Mouse (Mus musculus) brain, adult 2 months (tissue): ENCODE measurements at regions not wholly inside any gene's neighbourhood (a gene's known extent, or its start where the extent isn't known, plus 50 kb on each side); places are given as distances from the start of the nearest gene placed in this dataset.

ENCODE experiments used
- DNase-seq: peaks from one replicate; pipeline ENCODE4 v3.0.0; 2011; ENCODE audit warnings: low read depth, low spot score

DNA sequence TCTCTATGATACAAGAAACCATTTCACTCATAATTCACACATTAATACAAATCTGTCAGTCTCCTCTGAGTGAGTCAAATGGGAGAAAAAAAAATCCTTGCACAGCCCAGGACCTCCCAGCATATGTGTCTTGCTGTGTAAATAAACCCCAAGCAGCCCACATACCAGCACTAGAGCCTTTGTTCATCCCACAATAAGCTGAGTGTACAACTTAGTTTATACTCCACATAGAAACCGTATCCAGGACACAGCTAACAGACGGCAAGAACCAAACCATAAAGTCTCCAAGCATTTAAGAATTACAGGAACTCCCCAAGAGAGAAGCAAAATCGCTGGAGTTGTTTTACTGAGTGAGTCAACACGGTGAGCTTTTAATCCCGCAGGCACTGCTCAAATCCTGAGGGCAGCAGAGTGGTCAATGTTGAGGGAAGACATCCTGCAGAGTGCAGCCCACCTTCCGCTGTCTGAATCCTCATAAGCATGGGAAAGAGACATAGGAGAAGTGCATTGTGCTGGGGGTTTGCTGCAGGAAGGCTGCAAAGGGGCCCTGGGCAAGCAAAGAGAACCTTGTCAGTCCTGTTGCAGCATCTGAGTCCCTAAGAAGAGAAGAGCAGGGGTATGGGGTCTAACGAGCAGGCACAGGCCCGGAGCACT is 436.4 kb downstream of the Tns3 start:
- DNase-seq: peak; percentile 24

DNA sequence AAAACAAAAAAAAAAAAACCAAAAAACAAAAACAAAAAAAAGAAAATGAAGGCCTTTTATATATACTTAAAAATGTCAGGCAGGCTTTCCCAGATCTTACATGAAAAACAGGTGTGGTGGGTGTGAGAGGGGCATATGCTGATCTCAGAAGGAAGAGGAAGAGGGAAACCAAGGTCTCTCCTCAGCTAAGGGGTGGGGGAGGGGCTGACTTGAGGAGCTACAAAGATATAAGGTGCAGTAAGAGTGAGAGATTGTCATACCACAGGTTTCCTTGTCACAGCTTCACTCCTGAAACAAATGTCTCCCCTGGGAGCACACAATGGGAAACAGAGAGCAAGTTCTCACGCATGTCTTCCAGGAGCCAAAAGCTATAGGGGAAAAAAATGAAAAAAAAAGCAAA is 440.0 kb downstream of the Tns3 start:
- no peak for DNase-seq

DNA sequence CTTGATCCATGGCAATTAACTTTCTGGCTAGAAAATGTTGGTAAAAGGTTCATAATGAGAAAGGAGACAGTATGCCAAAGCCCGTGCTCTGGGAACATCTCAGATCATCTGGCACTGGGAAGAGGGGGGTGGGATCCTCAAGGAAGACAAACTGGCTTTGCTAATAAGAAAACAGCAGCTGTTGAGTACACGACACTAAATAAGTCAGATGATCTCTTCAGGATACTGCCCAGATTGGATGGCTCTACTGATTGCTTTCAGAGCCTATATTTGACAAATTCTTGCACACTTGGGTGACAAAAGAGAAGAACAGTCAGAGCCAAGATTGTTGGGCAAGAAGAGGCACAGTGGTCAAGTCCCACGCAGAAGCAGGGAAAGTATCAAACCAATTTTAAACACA is 443.7 kb downstream of the Tns3 start:
- DNase-seq: no peak

GRCm38 (mm10) chr11:8219911-8220310 is 444.4 kb downstream of the Tns3 start:
- no peak for DNase-seq

- DNase-seq: peak; percentile 14
Measured at GRCm38 (mm10) chr11:8215634-8216033, 448.7 kb downstream of the Tns3 start.

GRCm38 (mm10) chr11:8214305-8214903 is 449.9 kb downstream of the Tns3 start:
- peak; percentile 63 for DNase-seq

GRCm38 (mm10) chr11:8213130-8213529 is 451.2 kb downstream of the Tns3 start:
- DNase-seq: no peak

DNA sequence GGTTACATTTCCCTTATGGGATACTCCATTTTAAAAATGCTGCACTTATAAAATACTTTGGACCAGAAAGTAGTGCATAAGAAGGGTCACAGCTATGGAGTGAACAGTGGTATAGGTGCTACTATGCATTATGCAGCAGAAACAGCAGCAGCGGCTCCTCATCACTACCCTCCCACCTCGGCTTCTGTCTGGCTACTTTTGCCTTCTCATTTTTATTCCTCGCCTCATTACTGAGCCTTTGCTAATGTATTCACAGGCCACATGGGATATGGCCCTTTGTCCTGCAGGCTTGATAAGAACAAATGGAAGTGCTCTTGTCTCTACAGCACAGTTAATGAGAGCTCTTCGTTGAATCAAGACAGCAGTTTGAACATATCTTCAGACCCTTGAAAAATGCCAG is 451.6 kb downstream of the Tns3 start:
- no peak for DNase-seq

- DNase-seq: no peak
Measured at GRCm38 (mm10) chr11:8209041-8209440, 455.3 kb downstream of the Tns3 start.

DNA sequence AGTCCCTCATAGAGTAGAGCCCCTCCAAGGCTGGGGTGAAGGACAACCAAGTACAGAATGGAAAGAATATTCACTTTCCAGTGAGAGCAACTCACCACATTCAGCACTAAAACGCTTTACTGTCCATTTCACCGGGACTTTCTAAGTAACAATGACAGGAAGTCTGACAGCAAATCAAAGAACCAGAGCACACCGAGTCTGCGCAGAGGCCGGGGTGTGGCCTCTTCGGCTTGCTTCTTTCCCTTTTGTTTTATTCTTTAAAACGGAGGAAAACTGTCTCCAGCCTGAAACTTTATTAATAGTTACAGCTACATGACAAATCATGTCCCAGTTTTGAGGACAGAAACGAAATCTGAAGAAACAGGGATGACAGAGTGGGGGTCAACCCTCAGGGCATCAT is 465.0 kb downstream of the Tns3 start:
- DNase-seq: no peak
